Mouse (Mus musculus): ENCODE results near the gene Trir.

Trir gene

GRCm38 (mm10) chr8:85026670-85027515 is at the start of gene Trir:
Gene Trir (plus strand): TSS chr8:85026823.
- peak; percentile 94 for DNase-seq

- DNase-seq = peak; percentile 83
These were observed 49.0 kb upstream of the Trir start for GRCm38 (mm10) chr8:84977435-84978247.

DNA sequence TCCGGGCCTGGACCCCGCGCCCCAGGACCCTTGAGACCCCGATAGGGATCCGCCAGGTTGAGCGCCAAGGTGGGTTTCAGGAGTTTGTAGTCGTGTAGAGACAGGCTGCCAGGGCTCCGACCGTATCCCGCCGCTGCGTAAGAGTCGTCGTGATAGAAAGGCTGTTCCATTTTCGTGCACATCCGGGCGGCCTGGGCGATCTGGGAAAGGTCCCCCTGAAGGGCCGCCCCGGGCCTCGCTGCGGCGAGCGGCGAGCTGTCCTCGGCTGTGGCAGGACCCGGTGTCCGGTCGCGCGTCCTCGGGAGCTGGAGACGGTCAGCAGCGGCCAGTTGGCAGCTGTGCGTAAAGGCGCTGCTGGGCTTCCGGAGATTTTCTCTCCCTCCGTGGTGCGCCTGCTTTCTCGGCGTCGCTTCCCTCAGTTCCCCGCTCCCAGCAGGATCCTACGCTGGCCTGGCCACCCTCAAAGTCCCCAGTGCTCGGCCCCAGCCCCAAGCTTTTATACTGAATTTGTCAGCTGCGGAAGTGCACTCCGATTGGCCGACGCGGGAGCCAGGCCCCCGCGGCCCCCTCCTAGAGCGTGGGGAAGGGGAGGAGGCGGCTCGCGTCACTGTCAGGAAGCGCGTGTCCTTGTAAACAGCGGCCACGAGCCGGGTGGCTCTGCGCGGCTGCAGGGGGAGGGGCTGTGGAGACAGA is 48.2 kb upstream of the Trir start, which contains the start of gene Junb:
TSS of gene Junb (minus strand) at position 471 of the 693 bp plus-strand sequence.
- peak; percentile 94 for DNase-seq

DNA sequence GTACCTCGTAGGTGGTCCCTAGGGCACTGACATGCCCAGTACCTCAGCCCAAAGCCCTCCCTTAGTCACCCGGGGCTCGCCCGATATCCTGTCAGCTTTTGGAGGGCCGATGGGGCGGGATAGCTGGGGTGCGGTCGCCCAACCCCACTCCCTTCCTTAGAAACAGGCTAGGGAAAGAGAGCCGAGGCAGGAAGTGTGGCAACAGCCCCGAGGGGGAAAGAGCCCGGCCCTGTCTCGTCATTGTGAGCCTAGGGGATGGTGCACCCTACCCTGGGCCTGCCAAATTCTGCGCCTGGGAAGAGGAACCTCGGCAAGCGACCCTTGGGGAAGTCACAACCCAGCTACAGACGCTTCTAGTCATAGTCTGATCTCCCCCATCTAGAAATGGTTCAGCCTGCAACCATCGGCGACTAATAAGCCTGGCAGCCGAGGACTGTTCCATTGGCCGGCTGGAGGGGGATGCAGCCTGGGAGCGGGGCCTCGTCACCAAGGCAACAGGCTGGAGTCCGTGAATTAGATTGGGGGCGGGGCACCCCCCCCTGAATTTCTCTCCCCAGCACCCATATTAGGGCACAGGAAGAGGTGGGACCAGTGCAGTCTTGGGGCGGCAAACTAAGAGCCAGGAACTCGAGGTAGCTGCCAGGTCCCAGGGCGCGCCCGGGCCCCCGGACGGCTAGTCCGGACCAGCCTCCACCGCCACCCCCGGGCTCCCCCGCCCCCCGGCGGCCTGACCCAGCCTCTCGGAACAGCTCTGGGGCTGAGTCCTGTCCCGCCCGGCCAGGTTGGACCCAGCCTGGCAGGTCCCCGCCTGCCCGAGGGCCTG is 46.8 kb upstream of the Trir start:
- DNase-seq = peak; percentile 84

DNA sequence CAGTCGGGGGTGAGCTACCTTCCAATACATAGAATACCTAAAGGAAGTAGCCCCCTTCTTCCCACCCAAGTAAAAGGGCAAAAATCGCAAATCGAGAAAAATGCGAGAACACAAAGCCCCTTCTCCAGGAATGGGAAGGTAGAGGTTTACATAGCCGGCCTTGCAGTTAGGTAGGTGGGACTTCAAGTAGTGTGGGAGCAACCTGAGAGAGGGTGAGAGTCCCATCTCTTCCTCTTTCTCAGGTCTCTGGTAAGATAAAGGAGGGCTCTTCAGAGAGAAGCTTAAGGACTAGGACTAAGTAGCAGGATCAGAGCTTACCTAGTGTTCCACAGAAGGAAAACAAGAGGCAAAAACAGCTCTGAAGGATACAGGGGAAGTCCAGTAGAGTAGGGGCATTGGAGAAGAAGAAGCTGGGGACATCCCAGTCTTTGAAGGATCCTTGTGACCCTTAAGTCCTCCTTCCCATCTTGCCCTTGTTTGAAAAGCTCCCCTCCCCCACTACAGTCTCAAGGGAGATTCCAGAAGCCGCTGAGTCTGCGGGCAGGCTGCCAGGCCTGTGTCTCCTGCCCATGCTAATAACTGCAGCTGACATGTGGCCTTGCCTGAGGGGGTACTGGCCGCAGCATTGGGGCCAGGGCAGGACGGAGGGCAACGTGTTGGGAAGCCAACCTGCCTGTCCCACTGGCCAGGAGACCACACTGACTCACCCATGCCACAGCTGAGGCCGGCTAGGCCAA is 45.8 kb upstream of the Trir start:
- peak; percentile 24 for DNase-seq

- no peak for DNase-seq
These were observed 44.8 kb upstream of the Trir start for GRCm38 (mm10) chr8:84981644-84982498.

DNA sequence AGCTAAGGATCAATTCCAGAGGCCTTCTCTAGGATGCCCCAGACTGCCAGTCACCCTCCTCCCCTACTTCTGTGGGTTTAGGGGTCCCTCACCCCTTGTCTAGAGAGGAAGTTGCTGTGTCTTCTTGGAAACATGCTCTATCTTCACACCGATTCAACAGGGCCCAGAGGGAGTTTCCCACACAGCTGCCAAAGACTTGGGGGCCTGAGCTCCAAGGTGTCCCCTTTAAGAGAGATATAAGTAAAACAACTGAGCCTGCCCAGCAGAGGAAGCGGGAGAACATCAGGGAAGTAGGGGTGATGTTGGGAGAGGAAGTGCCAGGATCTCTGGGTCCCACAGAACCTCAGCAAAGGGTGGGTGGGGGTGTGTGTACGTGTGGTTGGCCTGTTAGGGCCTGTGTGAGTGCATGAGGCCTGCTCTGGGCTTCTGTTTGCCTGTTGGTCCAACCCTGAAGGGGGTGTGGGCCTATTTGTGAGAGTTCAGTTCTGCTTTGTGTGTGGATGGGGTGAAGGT is 44.1 kb upstream of the Trir start:
- DNase-seq = no peak

GRCm38 (mm10) chr8:84984294-84985048 is 42.2 kb upstream of the Trir start:
- peak; percentile 12 for DNase-seq

DNA sequence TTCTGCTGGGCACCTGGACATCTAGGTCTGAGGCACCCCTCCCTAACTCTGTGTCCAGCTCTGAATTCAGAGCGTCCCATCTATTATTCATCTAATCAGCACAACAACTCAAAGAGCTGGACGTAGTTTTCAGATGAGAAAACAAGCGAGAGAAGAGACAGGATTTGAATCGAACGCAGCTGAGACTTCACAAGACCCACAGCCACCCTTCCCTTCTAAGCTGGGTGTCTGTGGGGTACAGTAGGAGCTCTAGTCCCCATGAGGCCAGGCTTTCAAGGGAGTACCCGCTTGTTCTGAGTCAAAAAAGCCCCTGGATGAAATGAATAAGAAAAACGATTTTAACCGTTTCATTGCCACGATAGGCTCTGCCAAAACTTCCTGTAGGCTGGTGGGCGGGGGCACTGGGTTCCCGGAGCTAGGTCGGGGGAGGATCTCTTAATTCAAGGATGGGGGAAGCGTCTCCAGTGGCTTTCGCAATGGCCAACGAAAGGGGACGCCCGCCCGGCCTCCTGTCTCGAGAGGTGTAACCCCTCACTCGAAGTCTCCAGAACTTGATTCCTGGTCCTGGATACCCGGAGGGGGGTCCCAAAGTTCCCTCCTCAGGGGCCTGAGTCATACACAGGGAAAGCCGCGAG is 41.5 kb upstream of the Trir start:
- DNase-seq = no peak

DNA sequence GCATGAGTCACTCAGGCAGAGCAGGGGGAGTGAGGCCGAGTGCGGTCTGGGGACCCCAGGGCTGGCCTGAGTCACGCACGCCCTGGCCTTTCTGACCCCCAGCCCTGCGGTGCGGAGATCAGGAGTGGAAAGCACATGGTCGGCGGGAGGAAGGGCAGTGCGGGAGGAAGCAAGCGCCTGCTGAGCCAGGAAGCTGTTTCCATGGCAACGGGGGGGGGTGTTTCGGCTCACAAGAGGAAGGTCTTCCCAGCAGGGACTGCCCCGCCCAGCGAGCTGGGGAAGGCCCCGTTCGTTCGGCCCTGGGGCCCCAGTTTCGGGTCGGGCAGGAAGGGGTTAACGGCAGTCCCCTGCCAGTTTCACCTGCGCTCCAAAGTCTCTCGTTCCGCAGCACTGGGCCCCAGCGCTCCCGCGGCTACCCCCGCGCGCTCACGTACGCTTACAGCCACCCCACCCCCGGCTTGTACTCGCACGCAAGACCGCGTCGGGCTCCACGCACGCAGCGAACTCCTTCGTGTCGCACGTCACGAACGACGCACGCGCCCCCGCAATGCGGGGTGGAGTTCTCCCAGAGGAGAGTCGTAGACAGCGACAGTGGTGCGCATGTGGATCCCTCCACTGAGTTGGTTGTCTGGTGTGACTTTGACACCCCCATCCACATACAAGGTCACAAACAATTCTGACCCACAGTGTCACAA is 40.8 kb upstream of the Trir start:
- DNase-seq = peak; percentile 90

GRCm38 (mm10) chr8:84986379-84986945 is 40.2 kb upstream of the Trir start:
- DNase-seq = no peak

GRCm38 (mm10) chr8:84987388-84987787 is 39.2 kb upstream of the Trir start:
- DNase-seq = no peak

DNA sequence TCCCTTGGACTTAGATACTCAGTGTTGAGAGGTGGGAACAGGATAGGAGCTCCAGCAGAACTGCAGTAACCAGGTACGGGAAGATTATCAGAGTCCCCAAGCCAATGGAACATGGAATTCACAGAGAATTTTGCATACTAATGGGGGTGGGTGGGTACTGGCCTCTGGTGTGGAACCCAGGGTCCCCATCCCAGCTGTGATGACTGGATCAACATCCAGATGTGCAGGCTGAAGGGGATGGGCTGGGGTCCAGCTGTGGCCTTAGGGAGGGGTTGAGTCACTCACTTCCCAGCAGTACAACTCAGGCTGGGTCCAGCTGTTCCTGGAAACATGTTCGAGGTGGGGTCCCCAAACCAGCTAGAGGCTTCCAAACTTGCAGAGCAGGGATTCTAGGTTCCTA is 38.7 kb upstream of the Trir start:
- no peak for DNase-seq

DNA sequence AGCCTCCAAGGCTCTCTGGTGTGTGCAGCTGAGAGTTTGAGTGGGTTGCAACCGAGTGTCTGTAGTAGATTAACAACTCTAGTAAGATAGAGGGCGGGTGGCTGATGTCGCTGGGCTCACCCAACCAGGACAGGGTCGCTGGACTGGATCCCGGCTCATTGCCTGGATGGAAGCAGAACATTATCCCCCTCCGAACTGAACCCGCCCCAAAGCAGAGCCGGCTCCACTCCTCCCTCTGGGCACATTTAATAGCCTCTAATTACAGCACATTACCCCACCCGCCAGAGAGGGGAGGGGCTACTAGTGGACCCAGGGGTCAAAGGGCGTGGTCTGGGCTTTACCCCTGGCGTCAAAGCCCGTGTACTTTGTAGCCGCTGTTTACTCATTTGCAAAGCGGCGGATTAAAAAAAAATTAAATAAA is 37.3 kb upstream of the Trir start:
- DNase-seq = no peak

DNA sequence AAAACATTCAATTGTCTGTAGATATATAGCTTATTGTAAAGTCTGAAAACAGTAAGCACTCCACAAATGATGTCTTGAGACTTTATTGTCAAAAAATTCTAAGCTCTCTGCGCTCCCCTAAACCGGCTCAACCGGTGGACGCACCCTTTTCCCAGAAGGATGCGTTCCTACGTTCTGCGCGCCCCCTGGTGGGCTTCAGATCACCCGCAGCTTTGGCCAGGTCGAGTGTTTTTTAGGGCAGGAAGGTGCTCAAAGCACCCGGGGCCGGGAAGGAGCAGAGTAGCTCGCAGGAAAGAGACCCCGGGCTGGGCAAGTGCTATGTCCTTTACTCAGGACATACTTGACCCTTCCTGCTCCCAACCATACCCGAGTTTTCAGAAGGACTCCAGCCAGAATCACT is 36.8 kb upstream of the Trir start:
- peak; percentile 93 for DNase-seq

DNA sequence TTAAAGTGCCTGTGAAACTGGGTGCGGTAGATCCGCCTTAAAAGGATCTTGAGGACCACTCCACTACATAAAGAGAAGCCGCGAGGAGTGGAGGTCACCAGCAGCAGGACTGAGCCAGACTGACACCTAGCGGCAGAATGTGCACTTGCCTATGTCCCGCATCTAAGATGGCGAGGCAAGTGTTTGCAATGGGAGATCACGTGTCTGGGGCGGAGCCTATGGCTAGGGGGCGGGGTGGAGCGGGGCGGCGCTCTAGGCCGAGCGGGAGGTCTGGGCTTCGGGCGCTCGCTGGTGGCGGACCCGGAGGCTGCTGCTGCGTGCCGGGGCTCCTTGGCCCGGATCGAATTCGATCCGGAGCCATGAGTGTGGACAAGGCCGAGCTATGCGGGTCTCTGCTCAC is 36.3 kb upstream of the Trir start, which contains the start of gene Hook2:
TSS of gene Hook2 (plus strand) at position 255 of the 400 bp plus-strand sequence.
- DNase-seq = peak; percentile 97

DNA sequence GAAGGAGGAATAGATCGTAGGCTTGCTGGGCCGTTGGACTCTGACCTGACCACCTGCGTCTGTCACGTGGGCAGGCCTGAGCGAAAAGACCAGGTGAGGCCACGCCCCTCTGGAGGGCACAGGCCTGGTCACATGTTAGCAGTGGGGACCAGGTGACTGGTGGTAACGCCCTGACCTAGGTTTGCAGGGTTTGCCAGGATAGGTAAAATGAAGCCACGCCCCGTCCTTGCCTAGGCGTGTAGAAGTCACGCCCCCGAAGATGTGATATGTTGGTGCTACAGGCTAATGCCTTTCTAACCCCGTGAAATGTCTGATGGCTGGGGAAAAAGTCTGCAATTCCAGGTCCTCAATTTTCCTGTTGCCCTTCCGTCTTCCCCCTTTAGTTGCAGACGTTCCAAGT is 35.8 kb upstream of the Trir start:
- DNase-seq = no peak

DNA sequence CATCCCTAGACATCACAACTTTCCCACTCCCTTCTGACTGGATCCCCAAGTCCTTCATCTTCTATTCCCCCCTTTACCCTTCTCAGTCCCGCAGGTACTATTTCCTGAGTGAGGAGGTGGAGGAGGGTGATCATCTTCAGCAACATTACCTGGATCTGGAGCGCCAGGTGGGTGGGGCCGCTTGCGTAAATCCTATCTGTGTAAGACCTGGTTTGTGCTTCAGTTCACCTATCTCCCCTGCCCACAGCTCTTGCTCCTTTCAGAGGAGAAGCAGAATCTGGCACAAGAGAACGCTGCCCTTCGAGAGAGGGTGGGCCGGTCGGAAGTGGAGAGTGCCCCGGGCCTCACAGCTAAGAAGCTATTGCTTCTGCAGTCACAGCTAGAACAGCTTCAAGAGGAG is 32.2 kb upstream of the Trir start:
- no peak for DNase-seq

All from thymus, postnatal 25 days (tissue).